Mouse (Mus musculus) large intestine, adult 2 months (tissue): ENCODE measurements around the gene Ola1. TPM values are rescaled to one million over a fixed set of nuclear protein-coding genes. Genes with fewer than 3 reads are reported as not detected.

ENCODE experiments used
- DNase-seq: peaks from one replicate; pipeline ENCODE4 v3.0.0-alpha.2; 2012; ENCODE audit warnings: low read depth, low spot score
- WGBS: fragments of 180-500 bp; shearing (Covaris S2); methylation state at CpG from one replicate; pipeline ENCODE4 v1.1.7; 2018; 5-methylcytosine and 5-hydroxymethylcytosine counted together
- polyA plus RNA-seq: library from polyadenylated mRNA; depleted of rRNA; stranded (reverse); fragments of >200 nt; gene quantifications from 2 replicates; pipeline ENCODE4 v1.2.3, GENCODE M21; 2012

The Ola1 gene
- polyA plus RNA-seq, 1 experiment: 9.5 TPM

GRCm38 (mm10) chr2:73160772-73161171, 58.0 kb downstream of the Ola1 start:
- 78% methylated on average over 2 of the region's 2 CpGs for WGBS
- DNase-seq: no peak

GRCm38 (mm10) chr2:73157202-73157601, 61.5 kb downstream of the Ola1 start:
- WGBS: 97% methylated on average over 3 of the region's 3 CpGs

GRCm38 (mm10) chr2:73150526-73150925, 68.2 kb downstream of the Ola1 start:
- DNase-seq: no peak
- WGBS: 64% methylated on average over 3 of the region's 3 CpGs

More at GRCm38 (mm10) chr2:73157202-73157601, 61.5 kb downstream of the Ola1 start:
- DNase-seq: no peak

- WGBS: 65% methylated on average over 2 of the region's 2 CpGs
- no peak for DNase-seq
Measured at GRCm38 (mm10) chr2:73146111-73146510, 72.6 kb downstream of the Ola1 start.

DNA sequence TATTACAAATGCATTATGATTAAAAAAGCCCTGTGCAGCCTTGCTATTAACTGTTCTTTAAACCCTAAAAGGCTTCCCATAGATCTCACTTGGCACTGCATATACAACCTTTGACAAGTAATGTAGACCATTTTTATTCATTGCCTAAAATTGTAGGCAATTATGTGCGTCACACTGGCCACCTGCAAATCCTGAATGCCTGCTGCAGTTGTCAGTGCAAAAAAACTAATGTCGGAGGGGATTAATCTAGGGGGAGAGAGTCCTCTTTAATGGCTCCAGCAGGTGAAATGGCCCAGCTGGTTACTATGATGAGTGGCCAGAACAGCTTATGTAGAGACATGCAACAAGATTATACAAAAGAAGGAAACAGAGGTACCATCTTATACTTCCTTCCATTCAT, 75.0 kb downstream of the Ola1 start:
- 92% methylated on average over 2 of the region's 2 CpGs for WGBS
- no peak for DNase-seq

GRCm38 (mm10) chr2:73142832-73143470, 75.8 kb downstream of the Ola1 start:
- DNase-seq: no peak
- WGBS: 79% methylated on average over 7 of the region's 7 CpGs

DNA sequence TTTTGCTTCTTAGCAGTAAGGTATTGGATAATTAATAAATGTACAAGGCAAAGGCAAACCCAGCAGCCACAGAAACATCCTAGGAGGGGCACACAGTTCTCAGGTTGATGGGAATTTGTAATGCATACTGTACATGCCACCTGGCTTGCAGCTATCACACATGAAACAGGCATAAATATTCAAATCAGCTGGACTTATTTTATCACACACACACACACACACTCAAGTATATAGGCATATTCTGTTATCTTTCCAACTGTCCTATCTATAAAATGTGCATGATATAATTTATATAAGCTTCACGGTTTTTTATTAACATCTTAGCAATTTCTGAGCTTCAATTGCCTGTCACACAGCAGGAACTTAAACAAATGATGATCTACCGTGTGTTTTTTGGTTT, 85.8 kb downstream of the Ola1 start:
- 61% methylated on average over 2 of the region's 2 CpGs for WGBS
- DNase-seq: no peak

- WGBS: 81% methylated on average over 1 of the region's 1 CpGs
- no peak for DNase-seq
Measured at GRCm38 (mm10) chr2:73127686-73128085, 91.0 kb downstream of the Ola1 start.

DNA sequence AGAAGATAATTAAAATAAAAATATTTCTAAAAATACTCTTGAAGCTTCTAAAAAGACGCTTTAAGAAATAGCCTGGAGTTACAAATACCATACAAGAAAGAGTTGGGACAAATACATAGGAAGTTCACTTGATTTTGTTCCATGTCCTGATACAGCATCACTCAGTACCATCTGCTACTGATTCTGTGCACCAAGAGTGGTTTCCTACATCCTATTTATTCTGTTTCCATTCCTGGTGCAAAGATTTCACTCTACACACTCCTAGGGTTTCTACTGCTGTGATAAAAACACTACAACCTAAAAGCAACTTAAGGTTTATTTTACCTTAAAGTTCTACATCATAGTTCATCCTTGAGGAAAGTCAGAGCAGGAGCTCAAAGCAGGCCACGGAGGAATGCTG, 99.9 kb downstream of the Ola1 start:
- WGBS: 95% methylated on average over 2 of the region's 2 CpGs
- DNase-seq: no peak

GRCm38 (mm10) chr2:73107089-73107488, 111.6 kb downstream of the Ola1 start:
- 86% methylated on average over 5 of the region's 5 CpGs for WGBS
- no peak for DNase-seq

DNA sequence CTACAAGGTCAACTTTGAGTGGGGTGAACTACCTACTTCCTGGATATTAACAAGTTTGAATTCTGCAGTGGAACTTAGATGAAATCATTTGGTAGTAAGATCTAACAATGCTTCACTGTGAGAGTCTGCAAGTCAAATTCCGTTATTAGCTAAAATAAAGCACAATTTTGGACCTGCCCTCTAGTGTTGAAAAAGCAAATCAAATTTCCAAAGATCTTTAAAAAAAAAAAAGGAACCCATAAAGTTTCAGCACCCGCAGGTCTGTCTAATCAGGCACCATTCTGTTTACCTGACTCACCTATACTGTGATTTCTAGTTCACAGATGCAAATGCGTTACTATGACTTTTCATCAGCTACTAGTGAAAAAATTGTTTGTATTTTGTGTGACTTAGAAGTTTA, 122.2 kb downstream of the Ola1 start:
- 68% methylated on average over 3 of the region's 3 CpGs for WGBS
- no peak for DNase-seq

DNA sequence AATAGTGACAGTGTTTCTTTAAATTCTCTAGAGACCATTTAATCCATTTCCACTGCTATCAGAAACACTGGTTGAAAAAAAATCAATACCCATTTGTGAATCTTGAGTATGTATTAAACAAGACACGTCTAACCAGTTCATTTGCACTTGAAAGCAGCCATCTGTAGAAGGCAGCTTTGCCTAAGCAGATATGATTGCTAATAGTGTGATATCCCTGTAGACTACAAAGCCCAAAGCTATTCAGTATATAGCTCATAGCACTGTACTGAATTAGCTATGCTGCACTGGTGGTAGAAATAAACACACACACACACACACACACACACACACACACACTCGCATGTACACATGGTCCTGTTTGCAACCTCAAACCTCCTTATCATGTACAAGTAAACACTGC, 123.4 kb downstream of the Ola1 start:
- WGBS: 84% methylated on average over 2 of the region's 2 CpGs
- no peak for DNase-seq

- WGBS: 87% methylated on average over 6 of the region's 6 CpGs
- no peak for DNase-seq
Measured at GRCm38 (mm10) chr2:73093032-73093431, 125.7 kb downstream of the Ola1 start.

GRCm38 (mm10) chr2:73091302-73091701, 127.4 kb downstream of the Ola1 start:
- WGBS: 91% methylated on average over 8 of the region's 8 CpGs
- no peak for DNase-seq

- 63% methylated on average over 3 of the region's 3 CpGs for WGBS
- no peak for DNase-seq
Measured at GRCm38 (mm10) chr2:73087641-73088040, 131.1 kb downstream of the Ola1 start.

GRCm38 (mm10) chr2:73085669-73086304, 132.9 kb downstream of the Ola1 start:
- no peak for DNase-seq
- WGBS: 10% methylated on average over 8 of the region's 8 CpGs

GRCm38 (mm10) chr2:73082476-73082875, 136.2 kb downstream of the Ola1 start:
- WGBS: 90% methylated on average over 10 of the region's 10 CpGs
- DNase-seq: no peak

GRCm38 (mm10) chr2:73081861-73082260, 136.9 kb downstream of the Ola1 start:
- DNase-seq: no peak
- WGBS: 83% methylated on average over 2 of the region's 2 CpGs

GRCm38 (mm10) chr2:73080084-73080483, 138.6 kb downstream of the Ola1 start:
- 0% methylated on average over 1 of the region's 2 CpGs for WGBS

GRCm38 (mm10) chr2:73079311-73079710, 139.4 kb downstream of the Ola1 start:
- 80% methylated on average over 15 of the region's 15 CpGs for WGBS

More at GRCm38 (mm10) chr2:73080084-73080483, 138.6 kb downstream of the Ola1 start:
- DNase-seq: no peak

GRCm38 (mm10) chr2:73073811-73074472, 144.8 kb downstream of the Ola1 start:
- DNase-seq: no peak
- WGBS: 94% methylated on average over 11 of the region's 11 CpGs

More at GRCm38 (mm10) chr2:73079311-73079710, 139.4 kb downstream of the Ola1 start:
- DNase-seq: no peak
